ENCODE assay signal across 8 mouse cellular contexts in the genomic region with DNA sequence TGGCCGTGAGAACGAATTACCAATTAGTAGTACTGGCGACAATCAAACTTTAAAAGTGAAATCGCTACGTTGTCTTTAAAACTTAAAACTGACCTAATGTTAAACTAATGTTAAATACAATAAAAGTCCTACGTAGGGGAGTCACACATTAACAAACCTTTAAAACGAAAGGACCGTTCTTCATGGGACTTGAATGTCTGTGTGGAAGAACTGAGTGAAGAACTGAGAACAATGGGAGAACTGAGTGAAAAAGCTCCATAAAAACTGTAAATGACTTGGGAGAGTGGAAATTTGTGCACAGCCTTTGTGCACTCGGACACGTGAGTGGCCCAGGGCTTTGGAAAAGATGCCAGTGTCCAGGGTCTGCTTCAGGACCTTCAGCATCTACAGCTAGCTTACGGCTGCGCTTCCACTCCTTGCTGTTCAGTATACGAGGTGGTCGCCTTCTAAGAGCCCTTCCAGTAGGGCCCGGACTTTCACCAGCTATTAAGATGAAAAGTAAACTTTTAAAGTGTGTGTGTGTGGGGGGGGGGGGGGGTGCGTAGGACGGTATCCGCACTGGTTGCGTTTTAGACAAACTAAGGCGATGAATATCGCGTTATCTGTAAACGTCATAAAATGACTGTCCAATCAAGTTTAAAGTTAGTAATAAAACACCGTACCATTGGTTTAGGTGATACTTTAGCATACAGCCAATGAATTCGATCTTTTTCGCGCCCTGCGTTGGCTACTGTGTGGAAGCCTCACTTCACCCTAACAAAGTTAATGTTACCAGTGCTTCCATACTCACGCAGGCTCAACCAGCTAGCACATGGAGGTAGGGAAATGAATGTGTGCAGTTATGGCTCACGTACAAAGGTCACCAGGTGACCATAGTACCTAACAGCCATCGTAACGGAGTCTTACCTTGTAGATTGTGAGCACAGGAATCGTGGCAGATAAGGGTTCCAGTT. TPM values are rescaled to one million over a fixed set of nuclear protein-coding genes. Genes with fewer than 3 reads are reported as not detected.
A peak's percentile ranks its signal among the peaks of the same experiment; 100 is the strongest.
DNase-seq lines count a peak whose midpoint lies in the region; ATAC-seq and TF ChIP-seq lines count a peak whose summit lies in the region.

No protein-coding gene starts in this region.

- peak; percentile 85 for ATAC-seq in embryonic facial prominence, embryonic 12.5 days (ENCODE audit: insufficient number of reproducible peaks, insufficient read depth, low FRiP score, low TSS enrichment)
- ATAC-seq in limb, embryonic 11.5 days (ENCODE audit: insufficient number of reproducible peaks, low FRiP score, low TSS enrichment, low read depth): peak; percentile 84
- peak; percentile 93 for ATAC-seq in midbrain, embryonic 13.5 days

- peaks cover 6% of the 10 kb centered on the region; the same call in 1 of the 2 replicates for H3K4me1 ChIP-seq in embryonic facial prominence, embryonic 12.5 days
- peaks cover 2% of the 10 kb centered on the region; the same call in 1 of the 2 replicates for H3K4me1 ChIP-seq in heart, adult 2 months (ENCODE audit: control insufficient read depth, insufficient read depth, low read length)
- H3K4me1 ChIP-seq in kidney, adult 2 months (ENCODE audit: control insufficient read depth, insufficient read depth, low read length): no peaks in the 10 kb centered on the region; the same call in 1 of the 2 replicates
- H3K4me1 ChIP-seq in limb, embryonic 11.5 days (ENCODE audit: control insufficient read depth, insufficient read depth, low read length): peaks cover 5% of the 10 kb centered on the region; the same call in 1 of the 2 replicates
- H3K4me1 ChIP-seq in midbrain, embryonic 13.5 days (replicated peaks): peaks cover 34% of the 10 kb centered on the region

- no peak for TF ChIP-seq EP300 in heart, adult 2 months (IDR thresholded peaks at IDR 0.05; ENCODE audit: insufficient read depth, low read depth, low read length)

- peak overlapping the region; percentile 99 for H3K27ac ChIP-seq in embryonic facial prominence, embryonic 12.5 days
- peak overlapping the region; percentile 83 for H3K27ac ChIP-seq in heart, adult 2 months
- H3K27ac ChIP-seq in kidney, adult 2 months (ENCODE audit: insufficient read depth, low read depth, low read length): no peak overlapping the region; the same call in 1 of the 2 replicates
- H3K27ac ChIP-seq in limb, embryonic 11.5 days (replicated peaks; ENCODE audit: low read depth, low read length): peak overlapping the region; percentile 100
- H3K27ac ChIP-seq in midbrain, embryonic 13.5 days: peak overlapping the region; percentile 88

- no peak for TF ChIP-seq CTCF in heart, adult 2 months (IDR thresholded peaks at IDR 0.05)
- TF ChIP-seq CTCF in kidney, adult 2 months (conservative IDR thresholded peaks at IDR 0.05; ENCODE audit: insufficient read depth, insufficient read length, low read depth, low read length): no peak

- no peaks in the 10 kb centered on the region for H3K36me3 ChIP-seq in embryonic facial prominence, embryonic 12.5 days
- no peaks in the 10 kb centered on the region for H3K36me3 ChIP-seq in heart, adult 2 months (ENCODE audit: control insufficient read depth, insufficient read depth, low read length)
- no peaks in the 10 kb centered on the region for H3K36me3 ChIP-seq in kidney, adult 2 months (ENCODE audit: control insufficient read depth, insufficient read depth, low read length)
- H3K36me3 ChIP-seq in limb, embryonic 11.5 days (ENCODE audit: control insufficient read depth, insufficient read depth, low read length): no peaks in the 10 kb centered on the region
- H3K36me3 ChIP-seq in midbrain, embryonic 13.5 days: no peaks in the 10 kb centered on the region

- H3K9me3 ChIP-seq in embryonic facial prominence, embryonic 12.5 days: no peaks in the 10 kb centered on the region
- no peaks in the 10 kb centered on the region for H3K9me3 ChIP-seq in limb, embryonic 11.5 days (ENCODE audit: control insufficient read depth, low read length)
- no peaks in the 10 kb centered on the region for H3K9me3 ChIP-seq in midbrain, embryonic 13.5 days

- 0 out of 2 replicates have a peak, but pooled peaks cover 1% of the 10 kb centered on the region for H3K79me2 ChIP-seq in heart, adult 2 months (replicated peaks; ENCODE audit: control insufficient read depth, insufficient read depth, low read length)

- peak overlapping the region; percentile 66 for H3K4me3 ChIP-seq in embryonic facial prominence, embryonic 12.5 days
- H3K4me3 ChIP-seq in heart, adult 2 months: peak overlapping the region; percentile 77
- H3K4me3 ChIP-seq in kidney, adult 2 months (ENCODE audit: insufficient read depth, low read depth, low read length): peak overlapping the region; percentile 58
- H3K4me3 ChIP-seq in limb, embryonic 11.5 days (ENCODE audit: low read depth, low read length): peak overlapping the region; percentile 73
- peak overlapping the region; percentile 53 for H3K4me3 ChIP-seq in midbrain, embryonic 13.5 days (replicated peaks)

- H3K9ac ChIP-seq in embryonic facial prominence, embryonic 12.5 days: peak overlapping the region; percentile 92
- H3K9ac ChIP-seq in heart, adult 2 months (ENCODE audit: low read depth, low read length): peak overlapping the region; percentile 85
- H3K9ac ChIP-seq in limb, embryonic 11.5 days (ENCODE audit: low read length): peak overlapping the region; percentile 97
- peak overlapping the region; percentile 83 for H3K9ac ChIP-seq in midbrain, embryonic 13.5 days (replicated peaks)

- intact Hi-C loops in heart, adult 2 months (cut with DNase I): loop anchor here (2.0 to 5.0 kb wide), 3 partner anchors 28 to 263 kb away; a partner anchor contains a TSS

- peak; percentile 43 for TF ChIP-seq POLR2A in heart, adult 2 months (IDR thresholded peaks at IDR 0.05; ENCODE audit: insufficient read depth, low read depth, low read length)
- no peak for TF ChIP-seq POLR2A in kidney, adult 2 months (IDR thresholded peaks at IDR 0.05; ENCODE audit: low read depth, low read length)

- H3K4me2 ChIP-seq in embryonic facial prominence, embryonic 12.5 days (replicated peaks): peak overlapping the region; percentile 84
- H3K4me2 ChIP-seq in limb, embryonic 11.5 days (ENCODE audit: low read depth, severe bottlenecking): peak overlapping the region; percentile 91
- peak overlapping the region; percentile 95 for H3K4me2 ChIP-seq in midbrain, embryonic 13.5 days (replicated peaks)

- H3K27me3 ChIP-seq in embryonic facial prominence, embryonic 12.5 days: no peaks in the 10 kb centered on the region
- no peaks in the 10 kb centered on the region for H3K27me3 ChIP-seq in heart, adult 2 months (ENCODE audit: control insufficient read depth, insufficient read depth, low read length)
- no peaks in the 10 kb centered on the region; the same call in none of the 2 replicates for H3K27me3 ChIP-seq in kidney, adult 2 months (replicated peaks; ENCODE audit: control insufficient read depth, insufficient read depth, low read length)
- no peaks in the 10 kb centered on the region for H3K27me3 ChIP-seq in limb, embryonic 11.5 days (ENCODE audit: control insufficient read depth, insufficient read depth, low read length)
- no peaks in the 10 kb centered on the region for H3K27me3 ChIP-seq in midbrain, embryonic 13.5 days

- WGBS in embryonic facial prominence, embryonic 12.5 days: 5% methylated on average over 33 of the region's 33 CpGs
- WGBS in heart, adult 2 months: 5% methylated on average over 33 of the region's 33 CpGs
- WGBS in kidney, adult 2 months: 2% methylated on average over 33 of the region's 33 CpGs
- 5% methylated on average over 33 of the region's 33 CpGs for WGBS in limb, embryonic 11.5 days
- WGBS in midbrain, embryonic 13.5 days: 5% methylated on average over 33 of the region's 33 CpGs

- DNase-seq in 3134 (ENCODE audit: extremely low read depth, insufficient read length, low spot score): peak; percentile 66
- peak; percentile 58 for DNase-seq in adrenal gland, postnatal 25 days
- DNase-seq in heart, adult 2 months: peak; percentile 65 to 74
- DNase-seq in kidney, adult 2 months: peak; percentile 79
- peak; percentile 86 for DNase-seq in limb, embryonic 11.5 days (ENCODE audit: low spot score)
- peak; percentile 73 for DNase-seq in spleen, adult 12 weeks (ENCODE audit: low spot score)

RNA-seq across cellular contexts. Expression of a gene that starts 1.3 kb away (rescaled TPM):
- total RNA-seq in adrenal gland, postnatal 25 days (2021): 48.9 and 60.4 TPM in 2 replicates
- 35.1 and 35.4 TPM in 2 replicates for polyA plus RNA-seq in embryonic facial prominence, embryonic 12.5 days (2016; fragmentation: Nextera tagmentation; extraction: Ambion mirVana)
- 1 to 10 TPM; 2.3 to 2.5 TPM for total RNA-seq in heart, adult 2 months (2021)
- not detected in 2 replicates for polyA plus RNA-seq in heart, adult 2 months (2012; rRNA removed)
- 0.14 TPM in 1 of 2 replicates, not detected in the other for polyA plus RNA-seq in kidney, adult 2 months (2012; rRNA removed)
- 20.0 and 21.2 TPM in 2 replicates for polyA plus RNA-seq in limb, embryonic 11.5 days (2014; fragmentation: Nextera tagmentation; extraction: Ambion mirVana)
- 11.8 and 15.6 TPM in 2 replicates for polyA plus RNA-seq in midbrain, embryonic 13.5 days (2015; fragmentation: Nextera tagmentation; extraction: Ambion mirVana)

RNA-seq across cellular contexts. Expression of a gene that starts 4.1 kb away (rescaled TPM):
- total RNA-seq in adrenal gland, postnatal 25 days (2021): 122 and 132 TPM in 2 replicates
- 144 and 172 TPM in 2 replicates for polyA plus RNA-seq in embryonic facial prominence, embryonic 12.5 days (2016; fragmentation: Nextera tagmentation; extraction: Ambion mirVana)
- total RNA-seq in heart, adult 2 months (2021): 10 to 100 TPM in 1 of 2 experiments, 1 to 10 TPM in 1; 9.1 to 13.1 TPM
- 1.1 and 1.7 TPM in 2 replicates for polyA plus RNA-seq in heart, adult 2 months (2012; rRNA removed)
- 1.1 and 3.3 TPM in 2 replicates for polyA plus RNA-seq in kidney, adult 2 months (2012; rRNA removed)
- 294 and 298 TPM in 2 replicates for polyA plus RNA-seq in limb, embryonic 11.5 days (2014; fragmentation: Nextera tagmentation; extraction: Ambion mirVana)
- 79.2 and 91.2 TPM in 2 replicates for polyA plus RNA-seq in midbrain, embryonic 13.5 days (2015; fragmentation: Nextera tagmentation; extraction: Ambion mirVana)

RNA-seq across cellular contexts. Expression of a gene that starts 7.9 kb away (rescaled TPM):
- total RNA-seq in adrenal gland, postnatal 25 days (2021): 17.4 and 21.1 TPM in 2 replicates
- 13.0 and 18.3 TPM in 2 replicates for polyA plus RNA-seq in embryonic facial prominence, embryonic 12.5 days (2016; fragmentation: Nextera tagmentation; extraction: Ambion mirVana)
- total RNA-seq in heart, adult 2 months (2021): not detected
- polyA plus RNA-seq in heart, adult 2 months (2012; rRNA removed): not detected in 2 replicates
- polyA plus RNA-seq in kidney, adult 2 months (2012; rRNA removed): 0.33 TPM in 1 of 2 replicates, not detected in the other
- polyA plus RNA-seq in limb, embryonic 11.5 days (2014; fragmentation: Nextera tagmentation; extraction: Ambion mirVana): 7.5 and 10.7 TPM in 2 replicates
- polyA plus RNA-seq in midbrain, embryonic 13.5 days (2015; fragmentation: Nextera tagmentation; extraction: Ambion mirVana): 8.5 TPM in 1 of 2 replicates, not detected in the other

RNA-seq across cellular contexts. Expression of a gene that starts 8.2 kb away (rescaled TPM):
- total RNA-seq in adrenal gland, postnatal 25 days (2021): 37.8 and 38.3 TPM in 2 replicates
- polyA plus RNA-seq in embryonic facial prominence, embryonic 12.5 days (2016; fragmentation: Nextera tagmentation; extraction: Ambion mirVana): 1.5 and 1.8 TPM in 2 replicates
- total RNA-seq in heart, adult 2 months (2021): 1 to 10 TPM; 1.9 to 2.3 TPM
- not detected in 2 replicates for polyA plus RNA-seq in heart, adult 2 months (2012; rRNA removed)
- polyA plus RNA-seq in kidney, adult 2 months (2012; rRNA removed): 0.43 TPM in 1 of 2 replicates, not detected in the other
- 1.7 and 4.9 TPM in 2 replicates for polyA plus RNA-seq in limb, embryonic 11.5 days (2014; fragmentation: Nextera tagmentation; extraction: Ambion mirVana)
- 0.66 and 1.7 TPM in 2 replicates for polyA plus RNA-seq in midbrain, embryonic 13.5 days (2015; fragmentation: Nextera tagmentation; extraction: Ambion mirVana)

RNA-seq across cellular contexts. Expression of a gene that starts 25.2 kb away (rescaled TPM):
- total RNA-seq in adrenal gland, postnatal 25 days (2021): 52.6 and 54.5 TPM in 2 replicates
- 4.1 and 4.3 TPM in 2 replicates for polyA plus RNA-seq in embryonic facial prominence, embryonic 12.5 days (2016; fragmentation: Nextera tagmentation; extraction: Ambion mirVana)
- total RNA-seq in heart, adult 2 months (2021): 1 to 10 TPM; 2.6 to 6.9 TPM
- 1.6 and 1.9 TPM in 2 replicates for polyA plus RNA-seq in heart, adult 2 months (2012; rRNA removed)
- not detected in 2 replicates for polyA plus RNA-seq in kidney, adult 2 months (2012; rRNA removed)
- polyA plus RNA-seq in limb, embryonic 11.5 days (2014; fragmentation: Nextera tagmentation; extraction: Ambion mirVana): 1.8 and 2.6 TPM in 2 replicates
- polyA plus RNA-seq in midbrain, embryonic 13.5 days (2015; fragmentation: Nextera tagmentation; extraction: Ambion mirVana): 2.5 and 6.7 TPM in 2 replicates

Comparison
In these comparisons a context has a peak if more than half of its experiments do, and no peak if none do; other contexts are left out.
1. RNA of a gene that starts 1.3 kb away (polyA plus RNA-seq): 35.1 to 35.4 TPM in embryonic facial prominence, embryonic 12.5 days, 20.0 to 21.2 TPM in limb, embryonic 11.5 days and 11.8 to 15.6 TPM in midbrain, embryonic 13.5 days; not detected in heart, adult 2 months and 0.14 TPM in kidney, adult 2 months; every median in the first group is over 10 times any median in the second.
2. RNA of a gene that starts 4.1 kb away (polyA plus RNA-seq): 294 to 298 TPM in limb, embryonic 11.5 days, 144 to 172 TPM in embryonic facial prominence, embryonic 12.5 days and 79.2 to 91.2 TPM in midbrain, embryonic 13.5 days; 1.1 to 1.7 TPM in heart, adult 2 months and 1.1 to 3.3 TPM in kidney, adult 2 months; every median in the first group is over 10 times any median in the second.
3. Peak in every context shown above with its lines, with median percentiles within 50 percentile points of each other: DNase-seq, ATAC-seq, H3K4me2 ChIP-seq, H3K4me3 ChIP-seq and H3K9ac ChIP-seq.